Mouse (Mus musculus) A20 (cell line): ENCODE results near the gene Npc2.

Experiments
- DNase-seq: peaks from one replicate; pipeline ENCODE4 v3.0.0-alpha.2; 2011; ENCODE audit warnings: low read depth, low spot score

Npc2 gene

GRCm38 (mm10) chr12:84772726-84773441 is at the start of gene Npc2, which contains the start of gene Isca2:
Gene Npc2, minus strand, starts transcription at chr12:84773152.
Gene Isca2, plus strand, starts transcription at chr12:84773251.
- DNase-seq = peak; percentile 100

GRCm38 (mm10) chr12:84819236-84820168 is 46.5 kb upstream of the Npc2 start:
- no peak for DNase-seq

GRCm38 (mm10) chr12:84818496-84818895 is 45.5 kb upstream of the Npc2 start:
- peak; percentile 35 for DNase-seq

- DNase-seq = no peak
Observed at GRCm38 (mm10) chr12:84814663-84815325, 41.8 kb upstream of the Npc2 start.

GRCm38 (mm10) chr12:84813773-84814172 is 40.8 kb upstream of the Npc2 start:
- DNase-seq = peak; percentile 19

GRCm38 (mm10) chr12:84812004-84812403 is 39.1 kb upstream of the Npc2 start:
- DNase-seq = no peak

- DNase-seq = no peak
Observed at GRCm38 (mm10) chr12:84811510-84811909, 38.6 kb upstream of the Npc2 start.

GRCm38 (mm10) chr12:84810810-84811209 is 37.9 kb upstream of the Npc2 start:
- no peak for DNase-seq

- DNase-seq = peak; percentile 64
Observed at GRCm38 (mm10) chr12:84809033-84809432, 36.1 kb upstream of the Npc2 start.

GRCm38 (mm10) chr12:84807351-84807750 is 34.4 kb upstream of the Npc2 start:
- no peak for DNase-seq

- no peak for DNase-seq
Observed at GRCm38 (mm10) chr12:84806726-84807125, 33.8 kb upstream of the Npc2 start.

- DNase-seq = no peak
Observed at GRCm38 (mm10) chr12:84806010-84806409, 33.1 kb upstream of the Npc2 start.

GRCm38 (mm10) chr12:84805228-84805842 is 32.4 kb upstream of the Npc2 start:
- no peak for DNase-seq

GRCm38 (mm10) chr12:84802625-84803024 is 29.7 kb upstream of the Npc2 start:
- peak; percentile 78 for DNase-seq

GRCm38 (mm10) chr12:84801532-84802110 is 28.7 kb upstream of the Npc2 start:
- no peak for DNase-seq

- no peak for DNase-seq
Observed at GRCm38 (mm10) chr12:84800419-84800818, 27.5 kb upstream of the Npc2 start.

- no peak for DNase-seq
Observed at GRCm38 (mm10) chr12:84799086-84799485, 26.1 kb upstream of the Npc2 start.

- DNase-seq = no peak
Observed at GRCm38 (mm10) chr12:84794647-84795046, 21.7 kb upstream of the Npc2 start.

- DNase-seq = no peak
Observed at GRCm38 (mm10) chr12:84792629-84793028, 19.7 kb upstream of the Npc2 start.

GRCm38 (mm10) chr12:84790853-84791252 is 17.9 kb upstream of the Npc2 start:
- no peak for DNase-seq

- no peak for DNase-seq
Observed at GRCm38 (mm10) chr12:84786091-84786490, 13.1 kb upstream of the Npc2 start.
